Mouse (Mus musculus): ENCODE data around the gene 1700010B08Rik. TPM values are rescaled to one million over a fixed set of nuclear protein-coding genes. Genes with fewer than 3 reads are reported as not detected.

1700010B08Rik gene
- total RNA-seq, 4 experiments from 2014 or later = not detected

- DNase-seq (ENCODE audit: low spot score) = no peak
Observed at GRCm38 (mm10) chr2:173770620-173771019, 51.4 kb downstream of the 1700010B08Rik start.

Small RNAs within 50 kb of the gene (microRNA-seq; reads per million reads assigned to microRNA genes)
- gene Mir6340 = not detected

Other genes with a start within 250 kb of the 1700010B08Rik start
- gene 1700021F07Rik, start 196.8 kb upstream of the 1700010B08Rik start, total RNA-seq (2022) = not detected
- gene Ankrd60, start 141.1 kb upstream of the 1700010B08Rik start, total RNA-seq (2022) = not detected
- gene Rab22a, start 59.7 kb upstream of the 1700010B08Rik start, total RNA-seq (2022) = 10 to 100 TPM; 32.9 to 41.6 (median 36.0) TPM
- gene Vapb, start 18.1 kb downstream of the 1700010B08Rik start, total RNA-seq (2022) = 100 to 1,000 TPM; 111 to 126 (median 118) TPM

Measured in heart, adult 8-10 months (tissue).